Mouse (Mus musculus) heart, embryonic 16.5 days (tissue): Measurements from ENCODE around the gene Hist1h2bf. TPM values are rescaled to one million over a fixed set of nuclear protein-coding genes. Genes with fewer than 3 reads are reported as not detected.

Experiments
- ATAC-seq: fragments of 200-750 bp; cut with Nextera tagmentation; replicated peaks from 2 replicates; pipeline ENCODE4 v1.8.0; 2017; ENCODE audit warnings: moderate number of reproducible peaks; ENCODE audit not compliant: insufficient read depth, low FRiP score; ENCODE audit errors: extremely low read depth
- H3K27ac ChIP-seq: fragments of 300-500 bp; sonication (generic); 2 replicates; pipeline ENCODE4 v1.5.1; 2014; ENCODE audit warnings: mild to moderate bottlenecking, low read length, control low read depth, moderate library complexity
- H3K27me3 ChIP-seq: fragments of 300-500 bp; sonication (generic); 2 replicates; pipeline ENCODE4 v1.6.1; 2014; ENCODE audit warnings: low read length, mixed read lengths; ENCODE audit not compliant: control insufficient read depth, insufficient read depth
- H3K36me3 ChIP-seq: fragments of 300-500 bp; sonication (generic); 2 replicates; pipeline ENCODE4 v1.6.1; 2014; ENCODE audit not compliant: control insufficient read depth, insufficient read depth
- H3K4me1 ChIP-seq: fragments of 300-500 bp; sonication (generic); 2 replicates; pipeline ENCODE4 v1.6.1; 2014; ENCODE audit warnings: low read length, mixed read lengths; ENCODE audit not compliant: control insufficient read depth, insufficient read depth
- H3K4me2 ChIP-seq: fragments of 300-500 bp; sonication (generic); 2 replicates; pipeline ENCODE4 v1.6.1; 2014; ENCODE audit warnings: low read depth, mild to moderate bottlenecking, control low read depth, low read length
- H3K4me3 ChIP-seq: fragments of 300-500 bp; sonication (generic); 2 replicates; pipeline ENCODE4 v1.5.1; 2014; ENCODE audit warnings: mild to moderate bottlenecking, control low read depth, low read length
- H3K9ac ChIP-seq: fragments of 300-500 bp; sonication (generic); 2 replicates; pipeline ENCODE4 v1.6.1; 2014; ENCODE audit warnings: low read length, control low read depth
- H3K9me3 ChIP-seq: fragments of 300-500 bp; sonication (generic); replicated peaks from 2 replicates; pipeline ENCODE4 v1.6.1; 2016; ENCODE audit warnings: low read length; ENCODE audit not compliant: control insufficient read depth
- WGBS: fragments of 180-500 bp; shearing (Covaris S2); extraction: QIAGEN DNeasy Blood & Tissue Kit; methylation state at CpG from one replicate; pipeline ENCODE4 v1.1.7; 2014; 5-methylcytosine and 5-hydroxymethylcytosine counted together
- polyA plus RNA-seq: library from polyadenylated mRNA; unstranded; fragments of >200 nt; fragmentation: Nextera tagmentation; extraction: Ambion mirVana; gene quantifications from 2 replicates; pipeline ENCODE4 v1.2.1, GENCODE M21; 2015

Hist1h2bf gene
- polyA plus RNA-seq, 1 experiment from 2014 or later = 0.37 TPM

DNA sequence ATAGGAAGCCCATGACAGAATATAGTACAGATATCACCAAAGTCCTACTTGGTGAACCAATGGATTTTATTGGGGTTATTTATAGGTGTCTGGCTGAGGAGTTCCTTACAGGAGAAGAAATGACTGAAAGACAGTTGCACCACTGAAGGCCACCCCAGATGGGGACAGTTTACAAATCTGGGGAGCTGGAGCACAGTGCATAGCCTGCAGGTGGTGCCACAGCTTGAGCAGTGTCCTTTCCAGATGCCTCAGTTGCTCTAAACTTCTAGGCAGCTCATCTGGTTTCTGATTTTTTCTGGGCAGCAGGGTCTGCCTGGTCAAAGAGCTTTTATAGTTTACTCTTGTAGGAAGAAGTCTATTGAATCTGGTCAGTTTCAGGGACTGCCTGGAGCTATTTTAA is 35.8 kb upstream of the Hist1h2bf start:
- Histone ChIP-seq H3K9me3 (no peaks in the 10 kb centered on the region), H3K4me3 (no peak overlapping the region), H3K27ac (no peak overlapping the region), H3K4me1 (no peaks in the 10 kb centered on the region), H3K36me3 (no peaks in the 10 kb centered on the region), H3K9ac (no peak overlapping the region), H3K4me2 (no peak overlapping the region), H3K27me3 (no peaks in the 10 kb centered on the region)
- ATAC-seq = no peak

GRCm38 (mm10) chr13:23609209-23609608 is 35.2 kb upstream of the Hist1h2bf start:
- H3K27ac ChIP-seq = no peak overlapping the region
- H3K9me3 ChIP-seq = no peaks in the 10 kb centered on the region
- H3K27me3 ChIP-seq = no peaks in the 10 kb centered on the region
- ATAC-seq = no peak
- no peaks in the 10 kb centered on the region for H3K4me1 ChIP-seq
- WGBS = 59% methylated on average over 4 of the region's 4 CpGs
- H3K4me2 ChIP-seq = no peak overlapping the region
- no peak overlapping the region for H3K9ac ChIP-seq
- no peak overlapping the region for H3K4me3 ChIP-seq
- no peaks in the 10 kb centered on the region for H3K36me3 ChIP-seq

DNA sequence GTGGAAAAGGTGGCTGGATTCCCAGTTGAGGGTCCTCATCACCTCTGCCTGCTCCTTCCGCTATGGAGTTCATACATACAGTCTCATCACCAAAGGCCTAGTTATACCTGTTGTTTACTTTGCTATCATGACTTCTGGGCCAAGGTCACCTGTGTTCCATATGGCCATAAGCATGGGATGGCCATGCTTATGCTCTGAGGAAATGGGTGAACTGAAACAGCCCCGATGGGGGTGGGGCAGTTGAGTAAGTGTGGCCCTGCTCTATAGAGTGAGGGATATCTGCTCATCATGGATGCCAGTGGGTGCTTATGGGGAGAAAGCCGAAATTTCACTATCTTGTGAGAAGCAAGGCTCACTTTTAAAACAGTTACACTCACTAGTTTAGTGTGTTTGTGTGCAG is 31.1 kb upstream of the Hist1h2bf start:
- no peak overlapping the region for H3K4me2 ChIP-seq
- H3K4me3 ChIP-seq = no peak overlapping the region
- WGBS = 82% methylated on average over 3 of the region's 3 CpGs
- ATAC-seq = no peak
- H3K36me3 ChIP-seq = no peaks in the 10 kb centered on the region
- H3K27ac ChIP-seq = no peak overlapping the region
- no peak overlapping the region for H3K9ac ChIP-seq
- no peaks in the 10 kb centered on the region for H3K27me3 ChIP-seq
- no peaks in the 10 kb centered on the region for H3K9me3 ChIP-seq
- H3K4me1 ChIP-seq = no peaks in the 10 kb centered on the region

- Histone ChIP-seq H3K4me3 (no peak overlapping the region), H3K27me3 (no peaks in the 10 kb centered on the region), H3K27ac (no peak overlapping the region), H3K4me2 (no peak overlapping the region), H3K4me1 (no peaks in the 10 kb centered on the region), H3K36me3 (no peaks in the 10 kb centered on the region), H3K9ac (no peak overlapping the region), H3K9me3 (no peaks in the 10 kb centered on the region)
- ATAC-seq = no peak
- WGBS = 90% methylated on average over 3 of the region's 3 CpGs
These were observed 30.5 kb upstream of the Hist1h2bf start for GRCm38 (mm10) chr13:23604452-23604851.

DNA sequence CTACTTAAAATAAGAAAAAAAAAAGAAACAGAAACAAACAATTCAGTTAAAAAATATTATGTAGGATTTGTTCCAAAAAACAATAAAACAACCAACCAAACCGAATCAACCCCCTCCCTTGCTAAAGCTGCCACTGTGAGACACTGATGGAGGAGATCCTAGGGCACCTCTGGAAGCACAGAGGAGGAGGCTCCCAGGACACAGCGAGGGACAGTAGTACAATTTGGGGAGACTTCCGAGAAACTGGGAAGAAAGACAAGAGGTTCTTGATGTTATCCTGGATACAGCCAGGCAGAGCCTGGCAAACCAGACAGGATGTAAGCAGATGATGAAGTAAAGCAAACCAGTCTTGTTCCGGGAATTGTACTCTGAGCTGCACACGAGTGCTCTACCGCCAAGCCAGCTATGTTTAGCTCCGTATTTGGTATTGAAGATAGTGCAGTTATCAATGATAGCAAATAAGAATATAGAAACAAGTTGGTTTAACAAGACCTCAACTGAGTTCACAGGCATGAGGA is 29.2 kb upstream of the Hist1h2bf start:
- WGBS = 49% methylated on average over 7 of the region's 7 CpGs
- Histone ChIP-seq H3K36me3 (no peaks in the 10 kb centered on the region), H3K4me3 (no peak overlapping the region), H3K27me3 (no peaks in the 10 kb centered on the region), H3K27ac (no peak overlapping the region), H3K4me1 (no peaks in the 10 kb centered on the region), H3K9me3 (no peaks in the 10 kb centered on the region), H3K9ac (no peak overlapping the region), H3K4me2 (no peak overlapping the region)
- ATAC-seq = no peak

GRCm38 (mm10) chr13:23597957-23598356 is 24.0 kb upstream of the Hist1h2bf start:
- H3K4me1 ChIP-seq = 0 out of 2 replicates have a peak, but pooled peaks cover under 1% of the 10 kb centered on the region
- 6% methylated on average over 9 of the region's 9 CpGs for WGBS
- ATAC-seq = no peak

GRCm38 (mm10) chr13:23595622-23596372 is 21.8 kb upstream of the Hist1h2bf start:
- WGBS = 76% methylated on average over 7 of the region's 7 CpGs

More at GRCm38 (mm10) chr13:23597957-23598356, 24.0 kb upstream of the Hist1h2bf start:
- H3K4me2 ChIP-seq = no peak overlapping the region
- H3K27me3 ChIP-seq = no peaks in the 10 kb centered on the region
- no peaks in the 10 kb centered on the region for H3K36me3 ChIP-seq
- H3K9ac ChIP-seq = no peak overlapping the region
- no peaks in the 10 kb centered on the region for H3K9me3 ChIP-seq
- H3K27ac ChIP-seq = no peak overlapping the region
- H3K4me3 ChIP-seq = no peak overlapping the region

DNA sequence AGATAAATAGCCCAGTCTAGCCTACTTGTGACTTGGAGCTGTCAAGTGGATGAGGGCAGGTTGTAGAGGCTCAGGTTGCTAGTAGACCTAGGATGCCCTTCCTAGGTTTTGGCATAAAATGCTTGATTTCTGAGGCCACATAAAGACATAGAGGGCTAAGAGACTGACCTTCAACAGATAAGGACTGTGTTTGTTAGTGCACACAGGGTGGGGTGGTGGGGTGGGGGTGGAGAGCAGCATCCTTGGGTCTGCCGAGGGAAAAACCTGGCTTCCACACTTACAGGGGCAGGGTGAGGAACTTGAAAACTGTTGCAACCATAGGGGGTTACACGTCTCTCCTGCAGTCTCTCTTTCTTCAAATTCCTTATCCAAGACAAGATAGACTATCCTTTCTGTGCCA is 21.2 kb upstream of the Hist1h2bf start:
- 67% methylated on average over 2 of the region's 2 CpGs for WGBS
- ATAC-seq = no peak
- Histone ChIP-seq H3K27me3 (no peaks in the 10 kb centered on the region), H3K27ac (no peak overlapping the region), H3K4me1 (0 out of 2 replicates have a peak, but pooled peaks cover 2% of the 10 kb centered on the region), H3K36me3 (no peaks in the 10 kb centered on the region), H3K4me3 (no peak overlapping the region), H3K9me3 (no peaks in the 10 kb centered on the region), H3K9ac (no peak overlapping the region), H3K4me2 (no peak overlapping the region)

More at GRCm38 (mm10) chr13:23595622-23596372, 21.8 kb upstream of the Hist1h2bf start:
- Histone ChIP-seq H3K4me3 (no peak overlapping the region), H3K4me1 (0 out of 2 replicates have a peak, but pooled peaks cover 2% of the 10 kb centered on the region), H3K27me3 (no peaks in the 10 kb centered on the region), H3K9ac (no peak overlapping the region), H3K4me2 (no peak overlapping the region), H3K9me3 (no peaks in the 10 kb centered on the region), H3K27ac (no peak overlapping the region), H3K36me3 (no peaks in the 10 kb centered on the region)
- ATAC-seq = no peak; the same call in 1 of the 2 replicates

GRCm38 (mm10) chr13:23593051-23593770 is 19.2 kb upstream of the Hist1h2bf start:
- 0 out of 2 replicates have a peak, but pooled peaks cover 2% of the 10 kb centered on the region for H3K4me1 ChIP-seq
- ATAC-seq = no peak
- no peak overlapping the region for H3K9ac ChIP-seq
- no peaks in the 10 kb centered on the region for H3K36me3 ChIP-seq
- H3K9me3 ChIP-seq = no peaks in the 10 kb centered on the region
- 65% methylated on average over 5 of the region's 5 CpGs for WGBS
- H3K4me2 ChIP-seq = no peak overlapping the region
- peak overlapping the region; percentile 80 for H3K27ac ChIP-seq
- H3K27me3 ChIP-seq = no peaks in the 10 kb centered on the region
- H3K4me3 ChIP-seq = no peak overlapping the region
